Mouse (Mus musculus) testis, adult 2 months (tissue): Measurements from ENCODE around the gene Pop5.

Source experiments
- CTCF ChIP-seq: fragments of 200-500 bp; IDR thresholded peaks from 2 replicates; pipeline ENCODE4 v1.5.1; 2012; ENCODE audit warnings: low read depth, mild to moderate bottlenecking, inconsistent platforms, low read length, moderate library complexity; ENCODE audit not compliant: control insufficient read depth, insufficient read depth, insufficient replicate concordance
- POLR2A ChIP-seq: fragments of 200-500 bp; IDR thresholded peaks from 2 replicates; pipeline ENCODE4 v1.6.1; 2012; ENCODE audit warnings: low read depth, mild to moderate bottlenecking, inconsistent platforms, low read length, moderate library complexity; ENCODE audit not compliant: control insufficient read depth

DNA sequence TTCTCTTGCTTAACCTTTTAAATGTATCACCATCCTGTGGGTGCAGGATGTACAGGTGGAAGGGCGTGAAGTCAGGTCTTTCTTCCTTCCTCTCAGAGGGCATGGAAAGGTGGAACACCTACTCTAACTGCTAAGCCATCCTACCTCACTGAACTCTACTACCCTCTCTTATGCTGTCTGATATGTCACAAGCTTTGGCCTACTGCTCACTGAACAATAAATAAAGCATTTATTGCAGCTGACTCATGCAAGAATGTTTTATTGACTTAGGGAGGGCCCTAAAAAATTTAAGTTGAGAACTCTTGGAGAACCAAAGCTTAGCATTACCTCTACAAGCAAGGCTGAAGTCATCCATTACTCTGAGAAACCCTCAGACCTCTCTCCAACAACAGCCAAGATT, 34.3 kb downstream of the Pop5 start:
- TF ChIP-seq CTCF (no peak), POLR2A (no peak)
